Mouse (Mus musculus): ENCODE results near the gene Stard3nl.

GRCm38 (mm10) chr13:19389434-19389833 is 6.2 kb downstream of the Stard3nl start:
- no peak for TF ChIP-seq CTCF (IDR thresholded peaks at IDR 0.05; ENCODE audit: extremely low read depth, insufficient read depth, low read length)
- TF ChIP-seq POLR2A (IDR thresholded peaks at IDR 0.05; ENCODE audit: extremely low read depth, insufficient read depth, low read length), result no peak

All from cortical plate, adult 2 months (tissue).